Mouse (Mus musculus): ENCODE measurements around the gene Acd.

DNA sequence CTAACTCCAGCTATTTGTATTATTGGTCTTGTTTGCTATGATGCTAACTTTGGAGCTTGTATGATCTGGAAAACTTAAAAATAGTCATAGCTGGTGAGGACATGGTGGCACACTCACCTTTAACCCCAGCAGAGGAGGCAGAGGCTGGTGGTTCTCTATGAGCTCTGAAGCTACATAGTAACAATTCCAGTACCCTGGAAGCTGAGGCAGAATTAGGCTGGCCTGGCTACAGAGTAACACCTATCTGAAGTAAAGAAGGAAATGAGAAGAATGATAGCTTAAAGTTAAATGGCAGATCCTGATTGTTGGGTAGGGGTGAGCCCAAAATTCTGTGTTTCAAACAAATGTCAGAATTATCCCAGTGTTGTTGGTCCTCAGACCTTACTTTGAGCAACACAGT is 43.3 kb downstream of the Acd start:
- TF ChIP-seq CTCF (conservative IDR thresholded peaks at IDR 0.05; ENCODE audit: low read length) (no peak), POU5F1 (IDR thresholded peaks at IDR 0.05; ENCODE audit: borderline replicate concordance, low read length) (no peak), NANOG (IDR thresholded peaks at IDR 0.05; ENCODE audit: borderline replicate concordance, low read length) (no peak)
